Mouse (Mus musculus) lung, embryonic 14.5 days (tissue): ENCODE results near the gene Cpne5. TPM values are rescaled to one million over a fixed set of nuclear protein-coding genes. Genes with fewer than 3 reads are reported as not detected.

Experiments used
- ATAC-seq: fragments of 200-750 bp; cut with Nextera tagmentation; 2 replicates; pipeline ENCODE4 v1.8.0; 2017; ENCODE audit warnings: mild to moderate bottlenecking, moderate TSS enrichment, moderate library complexity; ENCODE audit not compliant: insufficient read depth
- DNase-seq: peaks from one replicate; pipeline ENCODE4 v3.0.0-alpha.2; 2015
- H3K27ac ChIP-seq: fragments of 300-500 bp; sonication (generic); 2 replicates; pipeline ENCODE4 v1.5.1; 2014; ENCODE audit warnings: low read depth, mild to moderate bottlenecking, moderate library complexity
- H3K27me3 ChIP-seq: fragments of 300-500 bp; sonication (generic); 2 replicates; pipeline ENCODE4 v1.6.1; 2014; ENCODE audit warnings: low read length, control low read depth; ENCODE audit not compliant: insufficient read depth
- H3K36me3 ChIP-seq: fragments of 300-500 bp; sonication (generic); 2 replicates; pipeline ENCODE4 v1.6.1; 2014; ENCODE audit warnings: control low read depth; ENCODE audit not compliant: insufficient read depth
- H3K4me1 ChIP-seq: fragments of 300-500 bp; sonication (generic); 2 replicates; pipeline ENCODE4 v1.6.1; 2014; ENCODE audit warnings: antibody characterized with exemption, control low read depth; ENCODE audit not compliant: insufficient read depth
- H3K4me2 ChIP-seq: fragments of 300-500 bp; sonication (generic); 2 replicates; pipeline ENCODE4 v1.6.1; 2014; ENCODE audit warnings: mild to moderate bottlenecking
- H3K4me3 ChIP-seq: fragments of 300-500 bp; sonication (generic); 2 replicates; pipeline ENCODE4 v1.5.1; 2014; ENCODE audit warnings: low read depth, low read length
- H3K9ac ChIP-seq: fragments of 300-500 bp; sonication (generic); 2 replicates; pipeline ENCODE4 v1.6.1; 2014
- H3K9me3 ChIP-seq: fragments of 300-500 bp; sonication (generic); 2 replicates; pipeline ENCODE4 v1.6.1; 2016; ENCODE audit warnings: low read depth, low read length, control low read depth
- CTCF ChIP-seq: IDR thresholded peaks from 2 replicates; pipeline ENCODE4 v1.5.1; 2016; ENCODE audit warnings: antibody characterized with exemption, low read depth
- WGBS: fragments of 180-500 bp; shearing (Covaris S2); extraction: QIAGEN DNeasy Blood & Tissue Kit; methylation state at CpG from one replicate; pipeline ENCODE4 v1.1.7; 2014; 5-methylcytosine and 5-hydroxymethylcytosine counted together
- polyA plus RNA-seq: library from polyadenylated mRNA; unstranded; fragments of >200 nt; fragmentation: Nextera tagmentation; extraction: Ambion mirVana; gene quantifications from 2 replicates; pipeline ENCODE4 v1.2.1, GENCODE M21; 2014

Cpne5 gene
- polyA plus RNA-seq, 1 experiment from 2014 or later: 6.9 TPM

GRCm38 (mm10) chr17:29211836-29212235, 26.1 kb downstream of the Cpne5 start:
- Histone ChIP-seq H3K9ac (no peak overlapping the region), H3K4me1 (0 out of 2 replicates have a peak, but pooled peaks cover 8% of the 10 kb centered on the region), H3K9me3 (no peaks in the 10 kb centered on the region), H3K36me3 (no peaks in the 10 kb centered on the region), H3K4me2 (no peak overlapping the region), H3K4me3 (no peak overlapping the region), H3K27me3 (no peaks in the 10 kb centered on the region), H3K27ac (no peak overlapping the region)
- DNase-seq: no peak
- no peak for ATAC-seq
- TF ChIP-seq CTCF: no peak
- 35% methylated on average over 7 of the region's 7 CpGs for WGBS

GRCm38 (mm10) chr17:29210037-29210436, 27.9 kb downstream of the Cpne5 start:
- H3K9ac ChIP-seq: no peak overlapping the region
- H3K36me3 ChIP-seq: no peaks in the 10 kb centered on the region

GRCm38 (mm10) chr17:29206052-29206451, 31.9 kb downstream of the Cpne5 start:
- H3K4me1 ChIP-seq: no peaks in the 10 kb centered on the region
- no peaks in the 10 kb centered on the region for H3K27me3 ChIP-seq
- DNase-seq (no peak), ATAC-seq (no peak)
- H3K4me3 ChIP-seq: no peak overlapping the region
- H3K4me2 ChIP-seq: no peak overlapping the region
- no peak overlapping the region for H3K9ac ChIP-seq
- no peak for TF ChIP-seq CTCF
- 79% methylated on average over 7 of the region's 7 CpGs for WGBS
- H3K27ac ChIP-seq: no peak overlapping the region
- H3K36me3 ChIP-seq: no peaks in the 10 kb centered on the region
- H3K9me3 ChIP-seq: no peaks in the 10 kb centered on the region

More at GRCm38 (mm10) chr17:29210037-29210436, 27.9 kb downstream of the Cpne5 start:
- no peaks in the 10 kb centered on the region for H3K9me3 ChIP-seq
- H3K4me2 ChIP-seq: no peak overlapping the region
- DNase-seq: no peak
- H3K4me1 ChIP-seq: 0 out of 2 replicates have a peak, but pooled peaks cover 8% of the 10 kb centered on the region
- WGBS: 100% methylated on average over 3 of the region's 3 CpGs
- TF ChIP-seq CTCF: no peak
- no peaks in the 10 kb centered on the region for H3K27me3 ChIP-seq
- no peak for ATAC-seq
- no peak overlapping the region for H3K27ac ChIP-seq
- no peak overlapping the region for H3K4me3 ChIP-seq

- no peaks in the 10 kb centered on the region for H3K9me3 ChIP-seq
- no peak overlapping the region for H3K9ac ChIP-seq
- DNase-seq: no peak
- H3K4me1 ChIP-seq: no peaks in the 10 kb centered on the region
- no peak for ATAC-seq
- no peak overlapping the region for H3K4me2 ChIP-seq
- no peaks in the 10 kb centered on the region for H3K27me3 ChIP-seq
- 81% methylated on average over 6 of the region's 6 CpGs for WGBS
- H3K4me3 ChIP-seq: no peak overlapping the region
- no peak for TF ChIP-seq CTCF
- H3K27ac ChIP-seq: no peak overlapping the region
- no peaks in the 10 kb centered on the region for H3K36me3 ChIP-seq
These were observed 35.4 kb downstream of the Cpne5 start for GRCm38 (mm10) chr17:29202604-29203003.

GRCm38 (mm10) chr17:29199821-29200220, 38.1 kb downstream of the Cpne5 start:
- Histone ChIP-seq H3K27me3 (no peaks in the 10 kb centered on the region), H3K4me2 (no peak overlapping the region), H3K36me3 (no peaks in the 10 kb centered on the region), H3K27ac (no peak overlapping the region), H3K9ac (no peak overlapping the region), H3K4me1 (no peaks in the 10 kb centered on the region), H3K9me3 (no peaks in the 10 kb centered on the region), H3K4me3 (no peak overlapping the region)
- TF ChIP-seq CTCF: no peak
- ATAC-seq (peak; percentile 63; the same call in 1 of the 2 replicates), DNase-seq (peak; percentile 23)
- 21% methylated on average over 6 of the region's 7 CpGs for WGBS

- Histone ChIP-seq H3K4me3 (no peak overlapping the region), H3K4me2 (no peak overlapping the region), H3K9me3 (no peaks in the 10 kb centered on the region), H3K9ac (no peak overlapping the region), H3K4me1 (no peaks in the 10 kb centered on the region), H3K27ac (peak overlapping the region; percentile 32; the same call in 1 of the 2 replicates), H3K36me3 (no peaks in the 10 kb centered on the region), H3K27me3 (no peaks in the 10 kb centered on the region)
- no peak for TF ChIP-seq CTCF
- DNase-seq (peak; percentile 77), ATAC-seq (peak; percentile 84; the same call in 1 of the 2 replicates)
- 13% methylated on average over 9 of the region's 9 CpGs for WGBS
These were observed 38.7 kb downstream of the Cpne5 start for GRCm38 (mm10) chr17:29199151-29199800.

GRCm38 (mm10) chr17:29195579-29195978, 42.4 kb downstream of the Cpne5 start:
- H3K4me1 ChIP-seq: no peaks in the 10 kb centered on the region
- H3K9me3 ChIP-seq: no peaks in the 10 kb centered on the region
- H3K27ac ChIP-seq: no peak overlapping the region
- no peaks in the 10 kb centered on the region for H3K36me3 ChIP-seq
- 58% methylated on average over 4 of the region's 4 CpGs for WGBS
- no peaks in the 10 kb centered on the region for H3K27me3 ChIP-seq
- no peak overlapping the region for H3K9ac ChIP-seq
- TF ChIP-seq CTCF: no peak
- no peak for DNase-seq
- ATAC-seq: no peak
- H3K4me2 ChIP-seq: no peak overlapping the region
- no peak overlapping the region for H3K4me3 ChIP-seq
